Mouse (Mus musculus) C2C12 (cell line): ENCODE data around the gene Cntnap2.

ENCODE experiments used
- CTCF ChIP-seq: IDR thresholded peaks from one replicate; pipeline ENCODE4 v1.5.1; 2011; ENCODE audit not compliant: control insufficient read depth, insufficient read depth, insufficient read length
- FOSL1 ChIP-seq: IDR thresholded peaks from one replicate; pipeline ENCODE4 v1.8.0; 2011; ENCODE audit warnings: mild to moderate bottlenecking, low read length; ENCODE audit not compliant: poor library complexity, insufficient read depth, severe bottlenecking
- MAX ChIP-seq: IDR thresholded peaks from one replicate; pipeline ENCODE4 v1.6.1; 2011; ENCODE audit warnings: mild to moderate bottlenecking, control low read depth
- MYOD1 ChIP-seq: IDR thresholded peaks from one replicate; pipeline ENCODE4 v1.6.1; 2011; ENCODE audit warnings: low read depth; ENCODE audit not compliant: control insufficient read depth, insufficient read length
- MYOG ChIP-seq: IDR thresholded peaks from one replicate; pipeline ENCODE4 v1.6.1; 2011; ENCODE audit not compliant: control insufficient read depth, insufficient read length; ENCODE audit errors: extremely low read depth

DNA sequence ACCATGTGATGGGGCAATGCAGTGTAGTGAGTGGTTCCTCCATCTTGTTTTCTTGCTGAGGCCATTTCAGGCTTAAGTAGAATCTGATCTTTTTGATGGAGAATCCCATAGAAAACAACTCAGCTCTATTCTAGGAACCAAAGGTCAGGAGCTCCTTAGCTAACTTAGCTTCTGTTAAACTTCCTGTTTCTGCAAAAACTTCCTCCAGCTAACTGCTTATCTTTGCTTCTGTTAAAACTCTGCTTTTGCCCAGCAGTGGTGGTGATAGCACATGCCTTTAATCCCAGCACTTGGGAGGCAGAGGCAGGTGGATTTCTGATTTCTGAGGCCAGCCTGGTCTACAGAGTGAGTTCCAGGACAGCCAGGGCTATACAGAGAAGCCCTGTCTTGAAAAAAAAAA lies 2258.1 kb downstream of the Cntnap2 start:
- no peak for TF ChIP-seq CTCF
- TF ChIP-seq MYOG = no peak
- TF ChIP-seq MYOD1 = no peak
- TF ChIP-seq FOSL1 = no peak
- no peak for TF ChIP-seq MAX
